Mouse (Mus musculus) layer of hippocampus, adult 11-12 months (tissue): ENCODE results near the gene Myl6.

Source experiments
- DNase-seq: peaks from one replicate; pipeline ENCODE4 v3.0.0; 2022; ENCODE audit warnings: low spot score

The Myl6 gene

DNA sequence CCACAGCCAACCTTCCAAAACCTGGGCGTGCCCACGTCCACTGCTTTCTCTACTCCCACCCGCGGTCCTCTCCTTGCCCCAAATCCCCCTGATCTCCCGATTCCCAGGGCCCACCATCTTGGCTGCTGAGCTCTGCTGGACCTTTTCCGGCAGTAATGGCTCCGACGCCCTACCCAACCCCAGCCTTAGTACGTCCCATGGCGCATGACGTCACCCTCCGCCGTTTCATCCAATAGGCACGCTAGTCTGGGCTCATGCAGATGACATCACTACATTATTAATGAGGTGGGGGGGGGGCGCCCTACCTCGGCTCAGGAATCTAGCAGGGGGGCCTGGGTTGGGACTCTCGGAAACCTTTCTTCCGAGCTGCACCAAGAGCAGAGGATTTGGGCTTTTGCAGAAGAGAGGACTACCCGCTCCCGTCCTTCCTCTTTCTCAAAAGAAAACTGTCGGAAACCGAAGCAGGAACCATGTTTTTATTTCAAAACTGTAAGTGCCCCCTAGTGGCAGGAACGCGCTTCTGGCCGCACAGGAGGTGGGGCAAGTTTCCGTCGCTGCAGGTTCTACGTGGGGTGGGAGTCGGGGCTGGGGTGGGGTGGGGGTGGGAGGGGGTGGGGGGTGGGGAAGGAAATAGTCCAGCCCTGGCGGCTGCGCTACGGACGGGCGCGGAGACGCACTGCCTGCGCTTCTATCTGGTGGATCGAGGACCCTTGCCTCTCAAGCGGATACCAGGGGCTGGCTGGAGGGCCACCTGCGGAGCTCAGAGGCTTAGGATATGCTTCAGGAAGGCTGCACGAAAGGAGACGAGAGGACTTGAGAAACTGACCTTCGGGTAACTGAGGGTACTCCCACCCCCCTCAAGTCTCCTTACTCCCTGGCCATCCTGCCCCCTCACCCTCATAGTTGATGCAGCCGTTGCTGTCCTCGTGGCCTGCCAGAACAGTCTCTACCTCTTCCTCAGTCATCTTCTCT is at the start of gene Myl6:
Gene Myl6 (minus strand): TSS at position 451 of the 972 bp plus-strand sequence.
- DNase-seq: peak; percentile 99

DNA sequence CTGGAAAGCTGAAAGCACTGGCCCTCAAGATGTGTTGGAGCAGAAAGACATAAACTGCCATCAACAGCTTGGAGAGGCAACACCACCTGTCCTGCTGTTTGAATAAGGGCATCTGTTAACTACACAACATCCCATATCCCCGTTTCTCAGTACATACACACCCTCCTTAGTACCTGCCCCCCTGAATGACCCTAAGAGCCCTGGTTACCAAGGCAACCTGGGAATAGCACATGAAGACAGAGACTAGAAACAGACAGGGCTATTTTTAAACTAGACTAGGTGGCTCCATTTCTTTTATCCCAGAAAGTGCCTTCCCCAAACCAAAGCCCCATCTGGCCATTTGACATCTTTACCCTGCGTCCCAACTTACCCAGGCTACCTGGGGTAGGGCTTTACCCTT is 49.2 kb upstream of the Myl6 start:
- no peak for DNase-seq

GRCm38 (mm10) chr10:128538340-128538870 is 44.5 kb upstream of the Myl6 start:
- DNase-seq: no peak

DNA sequence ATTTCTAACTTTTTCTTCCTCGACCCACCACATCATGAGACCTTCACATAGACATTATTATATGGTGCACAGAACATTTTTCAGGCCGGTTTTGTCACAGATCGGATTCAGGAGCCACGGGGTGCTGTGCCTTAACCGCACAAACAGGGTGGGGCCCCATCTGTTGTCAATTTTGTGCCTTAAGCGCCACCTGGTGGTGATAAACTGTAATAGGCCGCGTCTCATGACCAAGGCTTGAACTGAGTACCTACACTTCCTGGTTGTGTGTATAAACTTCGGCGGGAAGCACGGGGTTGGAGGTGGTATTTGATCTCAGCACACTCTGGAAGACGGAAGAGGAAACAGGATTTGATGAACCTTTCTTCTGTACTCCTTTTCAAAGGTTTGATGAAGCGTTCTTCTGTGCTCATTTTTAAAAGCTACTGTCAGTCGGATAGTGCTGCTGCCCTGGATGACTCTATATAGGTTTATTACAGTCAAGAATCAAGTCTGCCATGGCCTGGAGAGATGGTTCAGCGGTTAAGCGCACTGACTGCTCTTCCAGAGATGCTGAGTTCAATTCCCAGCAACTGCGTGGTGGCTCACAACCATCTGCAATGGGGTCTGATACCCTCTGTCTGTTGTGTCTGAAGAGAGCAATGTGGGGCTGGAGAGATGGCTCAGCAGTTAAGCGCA is 42.5 kb upstream of the Myl6 start:
- DNase-seq: peak; percentile 94

GRCm38 (mm10) chr10:128535624-128536265 is 41.8 kb upstream of the Myl6 start:
- DNase-seq: no peak

GRCm38 (mm10) chr10:128535206-128535605 is 41.3 kb upstream of the Myl6 start:
- DNase-seq: no peak

GRCm38 (mm10) chr10:128526366-128527356 is 32.7 kb upstream of the Myl6 start:
- no peak for DNase-seq

- DNase-seq: peak; percentile 93
These were observed 31.8 kb upstream of the Myl6 start, which contains the start of gene Esyt1 for GRCm38 (mm10) chr10:128525671-128526308. TSS of gene Esyt1 (minus strand) at chr10:128525871.

DNA sequence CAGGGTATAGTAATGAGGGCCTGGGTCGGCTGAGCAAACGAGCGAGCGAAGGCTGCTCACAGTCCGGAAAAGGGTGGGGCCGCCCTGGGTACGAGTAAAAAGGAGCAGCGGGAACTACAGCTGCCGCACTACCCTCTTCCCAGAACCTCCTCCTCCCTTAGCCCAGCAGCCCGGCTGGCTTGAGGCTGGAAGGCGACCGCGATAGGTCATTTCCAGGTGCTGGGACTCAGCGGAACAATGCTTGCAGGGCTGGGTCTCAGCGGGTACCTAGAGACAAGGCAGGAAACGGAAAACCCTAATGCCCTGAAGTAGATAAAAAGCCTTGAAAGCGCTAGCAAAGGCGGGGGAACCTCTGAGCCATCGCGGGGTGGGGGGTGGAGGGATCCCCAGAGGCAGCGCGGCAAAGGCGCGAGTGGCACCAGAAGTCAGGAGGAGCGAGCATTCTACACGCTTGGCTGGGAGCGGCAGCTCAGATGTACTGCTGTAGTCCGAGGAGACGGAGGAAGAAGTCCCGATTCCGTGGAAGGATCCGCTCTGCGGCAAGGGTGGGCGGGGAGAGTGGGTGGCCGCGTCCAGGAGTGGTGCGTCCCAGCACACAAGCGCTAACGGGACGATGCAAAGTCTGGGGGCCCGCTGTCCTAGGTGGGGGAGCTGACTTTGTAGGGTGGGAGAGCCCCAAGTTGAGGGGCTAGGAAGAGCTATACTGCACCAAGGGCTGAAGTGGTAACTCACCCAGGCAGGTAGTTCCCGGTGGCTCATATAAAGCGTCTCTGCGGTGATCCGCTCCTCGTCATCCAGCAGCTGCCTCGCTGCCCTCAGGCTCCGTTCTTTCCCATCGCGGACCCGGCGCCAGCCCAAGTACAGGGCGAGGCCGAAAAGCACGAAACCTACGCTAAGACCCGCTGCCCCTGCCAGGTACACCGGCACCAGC is 31.1 kb upstream of the Myl6 start:
- no peak for DNase-seq

- no peak for DNase-seq
These were observed 30.3 kb upstream of the Myl6 start for GRCm38 (mm10) chr10:128524111-128524731.

GRCm38 (mm10) chr10:128522351-128522750 is 28.4 kb upstream of the Myl6 start:
- DNase-seq: no peak

GRCm38 (mm10) chr10:128520591-128520990 is 26.6 kb upstream of the Myl6 start:
- DNase-seq: no peak

- peak; percentile 53 for DNase-seq
These were observed 24.9 kb upstream of the Myl6 start for GRCm38 (mm10) chr10:128518833-128519232.

DNA sequence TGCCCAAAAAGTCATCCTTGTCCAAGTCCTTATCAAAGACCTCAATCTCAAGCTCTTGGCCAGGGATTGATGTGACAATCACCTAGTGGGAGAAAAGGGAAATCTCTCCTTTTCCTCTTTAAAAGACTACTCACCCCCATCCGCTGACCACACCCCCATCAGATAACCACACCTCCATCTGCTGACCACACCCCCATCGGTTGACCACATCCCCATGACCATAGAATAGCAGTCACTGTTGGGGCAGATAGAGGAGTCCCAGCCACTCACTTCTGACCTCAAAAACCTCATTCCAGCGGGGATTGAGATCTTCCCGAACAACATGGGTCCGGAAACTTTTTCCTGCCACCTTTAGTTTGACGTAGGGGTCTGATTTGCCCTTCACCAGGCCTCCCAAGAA is 22.7 kb upstream of the Myl6 start:
- no peak for DNase-seq

DNA sequence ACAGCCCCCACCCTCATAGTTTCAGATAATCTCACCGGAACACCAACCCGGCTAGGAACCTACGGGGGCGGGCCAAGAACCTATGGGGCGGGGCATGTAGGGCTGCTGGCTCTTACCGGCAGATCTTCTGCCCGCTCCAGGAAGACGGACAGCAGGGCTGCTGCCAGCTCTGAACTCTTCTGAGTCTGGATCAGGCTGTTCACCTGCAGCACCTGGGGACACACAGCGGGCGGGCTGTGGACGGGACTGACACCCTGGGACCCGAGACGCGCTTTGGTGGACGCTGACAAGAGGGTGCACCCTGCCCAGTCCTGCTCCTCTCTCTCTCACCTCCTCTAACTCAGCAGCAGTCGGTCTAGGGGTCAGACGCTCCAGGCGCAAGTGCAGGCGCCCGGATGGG is 22.1 kb upstream of the Myl6 start:
- no peak for DNase-seq

DNA sequence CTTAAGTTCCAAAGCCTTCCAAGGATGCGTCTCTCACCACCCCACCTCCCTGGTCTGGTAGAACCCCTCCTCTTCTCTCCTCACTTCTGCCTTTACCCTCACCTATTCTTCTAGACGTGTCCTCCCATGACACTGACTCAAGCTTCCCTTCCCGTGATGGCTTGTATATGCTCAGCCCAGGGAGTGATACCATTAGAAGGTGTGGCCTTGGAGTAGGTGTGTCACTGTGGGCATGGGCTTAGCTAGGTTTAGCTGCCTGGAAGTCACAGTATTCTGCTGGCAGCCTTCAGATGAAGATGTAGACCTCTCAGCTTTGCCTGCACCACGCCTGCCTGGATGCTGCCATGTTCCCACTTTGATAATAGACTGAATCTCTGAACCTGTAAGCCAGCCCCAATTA is 21.1 kb upstream of the Myl6 start:
- no peak for DNase-seq

DNA sequence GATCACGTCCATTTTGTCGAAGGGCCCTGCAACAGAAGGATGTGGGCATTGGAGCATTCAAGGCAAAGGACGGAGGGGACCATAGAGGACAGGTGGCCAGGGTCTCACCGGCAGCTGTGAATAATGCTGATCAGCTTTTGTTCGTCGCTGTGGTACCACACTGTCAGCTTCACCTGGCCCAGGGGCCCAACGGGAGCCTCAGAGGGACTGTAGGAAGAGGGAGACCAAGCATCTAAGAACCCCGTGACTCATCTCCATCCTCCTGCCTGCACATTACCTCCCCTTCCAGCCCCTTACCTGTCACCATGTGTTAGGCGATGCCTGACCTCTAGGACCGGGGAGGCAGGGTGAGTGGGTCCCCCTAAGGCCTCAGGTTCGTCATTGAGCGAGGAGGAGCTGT is 17.8 kb upstream of the Myl6 start:
- no peak for DNase-seq

DNA sequence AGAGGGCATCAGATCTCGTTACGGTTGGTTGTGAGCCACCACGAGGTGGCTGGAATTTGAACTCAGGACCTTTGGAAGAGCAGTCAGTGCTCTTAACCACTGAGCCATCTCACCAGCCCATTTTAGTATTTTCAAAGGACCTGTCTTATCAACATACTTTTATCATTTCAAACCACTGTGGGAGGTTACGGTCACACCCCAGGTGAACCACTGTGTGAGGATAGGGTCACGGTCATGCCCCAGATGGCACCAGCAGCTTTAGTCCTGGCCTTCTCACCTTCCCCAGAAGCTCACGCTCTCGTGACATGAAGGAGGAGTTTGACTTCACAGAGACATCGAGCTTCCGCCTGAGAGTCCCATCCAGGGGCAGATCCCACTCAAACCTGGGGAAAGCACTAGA is 17.2 kb upstream of the Myl6 start:
- no peak for DNase-seq

GRCm38 (mm10) chr10:128510301-128510700 is 16.4 kb upstream of the Myl6 start:
- DNase-seq: no peak
